ENCODE assay signal across 9 mouse cellular contexts in genomic region chr9:15627384-15627783, GRCm38 (mm10). TPM values are rescaled to one million over a fixed set of nuclear protein-coding genes. Genes with fewer than 3 reads are reported as not detected.
DNase-seq lines count a peak whose midpoint lies in the region; ATAC-seq and TF ChIP-seq lines count a peak whose summit lies in the region.
"Had no signal": no experiment of that assay in that cellular context is flagged by ENCODE, and none has a peak within 500 bp of the region (broad histone marks: within the 10 kb centered on the region; RNA-seq: fewer than 3 reads in every experiment).

No protein-coding gene starts in this region.

- peak overlapping the region; percentile 37 for H3K4me3 ChIP-seq in kidney, embryonic 16.5 days (ENCODE audit: low read length)
- H3K4me3 ChIP-seq in forebrain, embryonic 10.5 days = peak overlapping the region; percentile 51
- H3K4me3 ChIP-seq in intestine, embryonic 16.5 days (ENCODE audit: low read length) = peak overlapping the region; percentile 32
- H3K4me3 ChIP-seq in midbrain, postnatal 0 days (ENCODE audit: low read depth, low read length) = peak overlapping the region; percentile 30

- DNase-seq in kidney, postnatal 10 days = no peak
- no peak for DNase-seq in forebrain, embryonic 10.5 days (ENCODE audit: extremely low spot score, low spot score)
- DNase-seq in midbrain, postnatal 0 days (ENCODE audit: low spot score) = no peak
- DNase-seq in cerebellum, postnatal 10 days = no peak
- DNase-seq in right cerebral cortex, postnatal 25 days = no peak

- ATAC-seq in kidney, embryonic 16.5 days (ENCODE audit: low FRiP score, low TSS enrichment) = peak; percentile 28; the same call in 1 of the 2 replicates
- ATAC-seq in intestine, embryonic 16.5 days = no peak
- ATAC-seq in midbrain, postnatal 0 days (ENCODE audit: low FRiP score) = no peak
- ATAC-seq in inflammation-experienced regulatory T-cells, adult 6 months = no peak

- H3K4me1 ChIP-seq in kidney, embryonic 16.5 days (ENCODE audit: insufficient read depth, low read length) = peaks cover 9% of the 10 kb centered on the region
- H3K4me1 ChIP-seq in forebrain, embryonic 10.5 days = peaks cover 16% of the 10 kb centered on the region
- peaks cover 2% of the 10 kb centered on the region; the same call in 1 of the 2 replicates for H3K4me1 ChIP-seq in intestine, embryonic 16.5 days (ENCODE audit: control insufficient read depth, insufficient read depth, low read length)
- peaks cover 5% of the 10 kb centered on the region; the same call in 1 of the 2 replicates for H3K4me1 ChIP-seq in midbrain, postnatal 0 days (ENCODE audit: insufficient read depth, low read length)

- no peak overlapping the region for H3K27ac ChIP-seq in kidney, embryonic 16.5 days (ENCODE audit: low read length)
- peak overlapping the region; percentile 75 for H3K27ac ChIP-seq in forebrain, embryonic 10.5 days
- H3K27ac ChIP-seq in intestine, embryonic 16.5 days (ENCODE audit: low read length) = no peak overlapping the region
- H3K27ac ChIP-seq in midbrain, postnatal 0 days (ENCODE audit: low read depth, low read length) = no peak overlapping the region

- H3K27me3 ChIP-seq in kidney, embryonic 16.5 days (ENCODE audit: insufficient read depth, low read length) = no peaks in the 10 kb centered on the region
- peaks cover 3% of the 10 kb centered on the region for H3K27me3 ChIP-seq in forebrain, embryonic 10.5 days (ENCODE audit: poor library complexity, severe bottlenecking)
- peaks cover 5% of the 10 kb centered on the region; the same call in 1 of the 2 replicates for H3K27me3 ChIP-seq in intestine, embryonic 16.5 days (replicated peaks; ENCODE audit: control insufficient read depth, insufficient read depth, low read length)
- H3K27me3 ChIP-seq in midbrain, postnatal 0 days (ENCODE audit: insufficient read depth, low read length) = no peaks in the 10 kb centered on the region

- H3K9ac ChIP-seq in kidney, embryonic 16.5 days (replicated peaks; ENCODE audit: low read length) = peak overlapping the region; percentile 48
- H3K9ac ChIP-seq in intestine, embryonic 16.5 days (ENCODE audit: low read depth, low read length) = peak overlapping the region; percentile 35; the same call in 1 of the 2 replicates
- peak overlapping the region; percentile 50; the same call in 1 of the 2 replicates for H3K9ac ChIP-seq in midbrain, postnatal 0 days (replicated peaks; ENCODE audit: low read length, poor library complexity, severe bottlenecking)

- 23% methylated on average over 5 of the region's 5 CpGs for WGBS in kidney, embryonic 16.5 days
- WGBS in forebrain, embryonic 10.5 days = 15% methylated on average over 5 of the region's 5 CpGs
- WGBS in intestine, embryonic 16.5 days = 17% methylated on average over 5 of the region's 5 CpGs
- WGBS in midbrain, postnatal 0 days = 25% methylated on average over 5 of the region's 5 CpGs

- no peak for TF ChIP-seq CTCF in midbrain, postnatal 0 days (IDR thresholded peaks at IDR 0.05)

- no peaks in the 10 kb centered on the region for H3K9me3 ChIP-seq in kidney, embryonic 16.5 days (ENCODE audit: low read length)
- no peaks in the 10 kb centered on the region for H3K9me3 ChIP-seq in forebrain, embryonic 10.5 days
- no peaks in the 10 kb centered on the region for H3K9me3 ChIP-seq in intestine, embryonic 16.5 days (ENCODE audit: control insufficient read depth, low read length)
- no peaks in the 10 kb centered on the region for H3K9me3 ChIP-seq in midbrain, postnatal 0 days (ENCODE audit: low read length)
- H3K9me3 ChIP-seq: G1E had no signal

- peak overlapping the region; percentile 64 for H3K4me2 ChIP-seq in kidney, embryonic 16.5 days (replicated peaks; ENCODE audit: low read depth, low read length)
- H3K4me2 ChIP-seq in intestine, embryonic 16.5 days (ENCODE audit: low read depth, low read length) = peak overlapping the region; percentile 51
- H3K4me2 ChIP-seq in midbrain, postnatal 0 days (ENCODE audit: low read depth, low read length, poor library complexity, severe bottlenecking) = peak overlapping the region; percentile 64

- no peaks in the 10 kb centered on the region for H3K36me3 ChIP-seq in kidney, embryonic 16.5 days (ENCODE audit: insufficient read depth, low read length)
- no peaks in the 10 kb centered on the region for H3K36me3 ChIP-seq in forebrain, embryonic 10.5 days (replicated peaks)
- H3K36me3 ChIP-seq in intestine, embryonic 16.5 days (ENCODE audit: control insufficient read depth, insufficient read depth, low read length) = no peaks in the 10 kb centered on the region
- no peaks in the 10 kb centered on the region for H3K36me3 ChIP-seq in midbrain, postnatal 0 days (ENCODE audit: insufficient read depth, low read length)
- H3K36me3 ChIP-seq: G1E had no signal

RNA-seq across cellular contexts. Expression of gene Deup1, which starts 0.3 kb away (rescaled TPM):
- 0.50 and 0.82 TPM in 2 replicates for polyA plus RNA-seq in kidney, embryonic 16.5 days (2015; fragmentation: Nextera tagmentation; extraction: Ambion mirVana)
- 1.0 and 1.3 TPM in 2 replicates for polyA plus RNA-seq in forebrain, embryonic 10.5 days (2016; fragmentation: Nextera tagmentation; extraction: Ambion mirVana)
- polyA plus RNA-seq in intestine, embryonic 16.5 days (2015; fragmentation: Nextera tagmentation; extraction: Ambion mirVana) = 0.16 TPM in 2 replicates
- 1.3 and 2.4 TPM in 2 replicates for total RNA-seq in midbrain, postnatal 0 days (2014; rRNA removed)
- 2.5 and 2.7 TPM in 2 replicates for polyA plus RNA-seq in midbrain, postnatal 0 days (2015; fragmentation: Nextera tagmentation; extraction: Ambion mirVana)
- polyA plus RNA-seq in inflammation-experienced regulatory T-cells, adult 6 months (2017; shearing (Covaris generic)) = under 1 TPM; 0.20 to 0.70 (median 0.70) TPM
- polyA plus RNA-seq: G1E had no signal
